Mouse (Mus musculus) activated CD4-positive, CD25-positive, alpha-beta regulatory T cell, adult 4 months (primary cell): ENCODE measurements around the gene Nkx1-2. TPM values are rescaled to one million over a fixed set of nuclear protein-coding genes. Genes with fewer than 3 reads are reported as not detected.
A peak's percentile ranks its signal among the peaks of the same experiment; 100 is the strongest.

Experiments
- ATAC-seq: one replicate; pipeline ENCODE4 v1.8.0; 2017
- polyA plus RNA-seq, 2 experiments: library from polyadenylated mRNA; unstranded; fragments of 100-300 nt; shearing (Covaris generic); gene quantifications; one replicate each; pipeline ENCODE4 v1.2.1; 2017

The Nkx1-2 gene
- polyA plus RNA-seq, 2 experiments from 2014 or later, result not detected

DNA sequence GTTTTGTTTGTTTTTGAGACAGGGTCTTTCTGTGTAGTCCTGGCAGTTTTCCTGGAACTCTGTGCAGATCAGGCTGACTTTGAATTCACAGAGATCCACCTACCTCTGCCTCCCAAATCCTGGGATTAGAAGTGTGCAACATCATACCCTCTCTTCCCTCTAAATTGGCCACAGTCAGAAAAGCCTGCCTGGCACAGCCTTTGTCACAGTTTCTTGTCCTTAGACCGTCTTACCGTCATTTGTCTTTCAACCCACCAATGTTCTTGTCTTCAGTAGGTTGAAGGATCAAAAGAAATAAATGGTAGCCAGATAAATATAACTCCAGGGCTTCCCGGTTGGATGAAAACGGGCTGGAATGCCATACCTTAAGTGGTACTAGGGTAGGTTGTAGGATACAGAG is 5.3 kb upstream of the Nkx1-2 start:
- no peak for ATAC-seq

GRCm38 (mm10) chr7:132600926-132601325 is 1.5 kb upstream of the Nkx1-2 start:
- ATAC-seq, result no peak

DNA sequence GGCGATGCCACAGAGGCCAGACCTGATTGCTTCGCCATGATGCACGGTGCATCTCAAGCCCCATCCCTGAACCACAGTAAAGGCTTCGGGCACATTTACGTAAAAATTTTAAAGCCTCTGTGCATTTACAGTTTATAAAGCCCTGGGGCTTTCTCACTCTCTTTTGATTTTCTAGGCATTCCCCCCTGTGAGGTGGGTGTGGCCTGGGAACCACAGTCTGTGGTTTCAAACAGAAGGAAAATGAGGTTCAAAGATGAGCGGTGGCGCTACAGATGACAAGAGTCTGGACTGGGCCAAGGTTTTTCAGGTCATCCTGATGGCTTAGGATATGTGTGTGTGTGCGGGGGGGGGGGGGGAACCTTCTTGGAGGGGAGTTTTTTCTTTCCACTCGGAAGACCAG is 589 bp upstream of the Nkx1-2 start:
- ATAC-seq, result no peak

GRCm38 (mm10) chr7:132597251-132598041 is 2.0 kb downstream of the Nkx1-2 start:
- no peak for ATAC-seq

GRCm38 (mm10) chr7:132596557-132597250 is 2.7 kb downstream of the Nkx1-2 start:
- no peak for ATAC-seq

DNA sequence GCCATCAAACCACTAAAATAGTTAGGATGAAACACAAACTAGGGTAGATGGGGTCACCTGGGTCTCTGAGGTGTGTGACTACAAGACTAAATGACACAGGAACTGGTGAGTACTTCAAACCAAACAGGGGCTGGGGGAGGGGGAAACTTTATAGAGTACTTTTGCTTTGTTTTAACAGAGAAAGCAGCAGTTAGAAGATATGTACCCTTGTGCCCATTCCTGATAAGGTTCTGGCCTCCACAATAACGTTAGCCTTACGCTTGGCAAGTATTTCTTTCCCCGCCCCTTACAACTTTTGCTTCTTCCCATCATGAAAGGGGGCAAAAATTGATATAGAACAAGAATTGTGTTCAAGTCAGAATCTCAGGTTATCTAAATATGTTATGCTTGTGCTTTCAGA is 3.6 kb downstream of the Nkx1-2 start:
- ATAC-seq, result no peak

- no peak for ATAC-seq
Measured at GRCm38 (mm10) chr7:132594325-132594724, 5.1 kb downstream of the Nkx1-2 start.

- no peak for ATAC-seq
Measured at GRCm38 (mm10) chr7:132593762-132594161, 5.7 kb downstream of the Nkx1-2 start.

DNA sequence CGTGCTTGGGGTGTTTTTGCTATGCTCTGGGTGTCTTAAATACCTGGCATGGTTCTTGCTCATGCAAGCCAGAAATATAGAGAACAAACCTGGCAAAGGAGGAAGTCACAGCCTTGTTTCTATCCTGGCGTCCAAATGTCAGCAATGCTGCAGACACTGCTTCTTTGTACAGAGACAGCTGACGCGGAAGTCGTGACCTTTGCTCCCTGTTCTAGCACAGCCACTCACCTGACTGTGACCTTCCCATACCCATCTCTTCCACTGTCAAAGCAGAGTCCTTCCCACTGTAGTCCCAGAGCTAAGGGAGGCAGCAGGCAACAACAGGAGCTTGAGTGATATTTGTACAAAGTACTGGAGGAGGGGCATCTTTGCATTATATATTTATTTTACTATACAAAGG is 9.8 kb downstream of the Nkx1-2 start:
- no peak for ATAC-seq

DNA sequence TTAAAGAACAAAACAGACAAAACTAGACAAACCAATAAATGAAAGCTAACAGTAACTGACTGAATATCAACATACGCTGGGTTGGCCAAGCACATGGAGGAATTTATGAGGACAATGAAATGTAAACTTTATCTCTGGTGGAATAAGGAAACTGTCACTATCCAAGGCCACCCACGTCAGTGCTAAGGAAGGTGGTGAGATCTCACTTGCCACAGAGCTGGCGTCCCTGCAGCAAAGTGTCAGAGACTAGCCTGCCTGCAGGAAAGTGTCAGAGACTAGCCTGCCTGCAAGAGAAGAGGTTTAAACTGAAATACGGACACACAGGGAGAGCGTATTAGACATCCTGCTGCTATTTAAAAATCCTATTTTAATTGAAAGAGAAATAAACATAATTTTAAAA is 12.3 kb downstream of the Nkx1-2 start:
- no peak for ATAC-seq

DNA sequence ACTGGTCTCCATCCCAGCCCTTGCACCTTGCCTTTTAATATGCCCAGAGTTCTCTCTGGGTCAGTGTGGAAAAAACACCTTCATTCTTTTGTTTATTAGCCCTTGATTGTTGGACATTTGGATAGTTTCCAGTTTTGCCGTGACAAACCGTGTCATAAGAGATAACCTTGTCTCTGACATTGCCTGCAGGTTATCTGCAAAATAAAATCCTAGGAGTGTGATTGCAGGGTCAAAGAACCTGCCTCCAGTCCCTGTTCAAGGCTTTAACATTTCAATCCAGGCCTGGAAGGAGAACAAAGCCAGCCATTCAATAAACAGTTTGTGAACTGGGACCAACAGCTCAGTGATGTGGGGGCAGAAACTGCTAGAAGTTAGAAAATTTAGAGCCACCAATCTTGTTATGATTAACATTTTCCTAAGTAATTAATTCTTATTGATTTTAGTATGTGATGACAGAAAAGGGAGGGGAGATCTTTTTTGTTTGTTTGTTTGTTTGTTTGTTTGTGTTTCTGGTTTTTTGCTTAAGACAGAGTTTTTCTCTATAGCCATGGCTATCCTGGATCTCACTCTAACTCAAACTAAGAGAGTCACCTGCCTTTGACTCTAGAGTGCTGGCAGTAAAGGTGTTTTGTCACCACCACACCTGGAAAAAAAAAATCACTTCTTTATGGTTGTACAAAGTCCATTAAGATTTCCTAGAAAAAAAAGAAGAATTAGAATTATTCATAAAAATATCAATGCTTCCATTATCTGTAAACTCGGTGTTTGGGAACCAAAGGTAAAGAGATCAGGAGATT is 13.5 kb downstream of the Nkx1-2 start:
- no peak for ATAC-seq

DNA sequence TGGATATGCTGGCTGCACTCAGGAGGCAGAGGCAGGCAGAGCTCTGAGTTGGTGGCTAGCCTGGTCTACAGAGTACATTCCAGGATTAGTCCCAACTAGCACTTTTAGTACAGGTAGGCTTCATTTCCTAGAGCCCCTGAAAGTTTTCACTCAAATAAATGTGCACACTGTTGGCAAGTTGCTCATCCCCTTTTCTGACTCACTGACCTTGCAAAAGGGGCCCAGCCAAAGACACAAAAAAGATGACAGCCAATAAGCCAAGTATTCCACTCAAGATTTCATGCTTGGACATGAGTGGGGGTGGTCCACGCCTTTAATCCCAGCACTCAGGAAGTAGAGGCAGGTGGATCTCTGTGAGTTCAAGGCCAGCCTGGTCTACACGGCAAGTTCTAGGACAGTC is 18.0 kb downstream of the Nkx1-2 start:
- no peak for ATAC-seq

- no peak for ATAC-seq
Measured at GRCm38 (mm10) chr7:132580511-132580910, 18.9 kb downstream of the Nkx1-2 start.

DNA sequence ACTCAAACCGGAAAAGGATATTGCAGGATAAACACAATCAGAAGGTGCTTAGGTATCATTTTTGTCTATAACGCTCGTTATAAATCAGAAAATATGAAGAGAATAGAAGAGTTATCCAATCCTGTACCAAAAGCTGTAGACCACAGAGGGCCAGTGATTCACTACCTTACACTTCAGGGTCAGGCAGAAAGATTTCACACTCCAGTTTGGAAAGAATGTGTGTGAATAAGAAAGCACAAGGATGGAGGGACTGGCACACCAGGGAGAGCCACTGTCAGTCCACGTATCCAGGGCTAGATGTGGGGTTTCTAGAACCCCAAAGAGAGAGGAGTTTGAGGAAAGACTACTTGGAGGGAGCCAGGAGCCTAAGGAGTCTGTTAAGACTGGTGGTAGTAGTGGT is 22.5 kb downstream of the Nkx1-2 start:
- no peak for ATAC-seq

DNA sequence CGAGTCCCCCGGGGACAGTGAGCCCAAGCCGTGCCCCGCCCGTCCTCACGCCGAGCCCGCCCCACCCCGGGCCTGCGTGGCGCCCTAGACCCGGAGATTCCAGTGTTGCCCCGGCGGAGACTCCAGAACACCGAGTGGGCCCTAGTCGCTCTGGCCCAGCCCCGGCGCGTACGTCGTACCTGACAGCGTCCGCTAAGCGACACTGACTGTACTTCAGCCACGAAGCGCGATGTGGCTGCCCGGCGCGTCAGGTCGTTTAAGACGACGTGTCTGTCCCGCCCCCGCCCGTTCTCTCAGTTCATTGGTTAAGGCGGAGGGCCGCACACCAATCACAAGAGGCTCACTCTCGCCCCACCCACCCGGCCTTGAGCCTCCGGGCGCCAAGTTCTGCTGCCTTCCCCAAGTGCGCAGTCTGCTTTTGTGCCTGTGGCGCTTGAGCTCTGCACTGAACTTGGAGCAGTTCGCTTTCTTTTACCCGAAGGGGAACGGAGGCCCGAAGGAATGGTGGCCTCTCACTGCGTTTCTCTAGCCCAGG is 23.3 kb downstream of the Nkx1-2 start, which contains the start of gene Oat:
Oat (minus strand) TSS at position 283 of the 535 bp plus-strand sequence.
- peak; percentile 95 for ATAC-seq

GRCm38 (mm10) chr7:132575623-132576022 is 23.8 kb downstream of the Nkx1-2 start:
- peak; percentile 60 for ATAC-seq

DNA sequence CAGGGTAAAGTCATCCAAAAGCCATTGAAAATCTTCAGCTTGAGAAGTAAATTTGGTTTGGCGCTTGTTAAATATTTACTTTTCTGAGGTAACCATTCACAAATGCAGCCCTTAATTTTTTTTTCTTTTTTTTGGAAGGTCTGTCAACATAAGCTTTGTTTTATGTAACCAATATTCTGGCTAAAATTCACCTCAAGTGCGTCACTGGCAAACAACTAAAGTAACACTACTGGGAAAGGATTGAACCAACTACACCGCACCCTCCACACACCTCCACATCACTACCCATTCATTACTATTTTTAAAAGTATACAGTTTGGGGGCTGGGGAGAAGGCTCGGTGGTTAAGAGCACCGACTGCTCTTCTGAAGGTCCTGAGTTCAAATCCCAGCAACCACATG is 24.8 kb downstream of the Nkx1-2 start:
- no peak for ATAC-seq

DNA sequence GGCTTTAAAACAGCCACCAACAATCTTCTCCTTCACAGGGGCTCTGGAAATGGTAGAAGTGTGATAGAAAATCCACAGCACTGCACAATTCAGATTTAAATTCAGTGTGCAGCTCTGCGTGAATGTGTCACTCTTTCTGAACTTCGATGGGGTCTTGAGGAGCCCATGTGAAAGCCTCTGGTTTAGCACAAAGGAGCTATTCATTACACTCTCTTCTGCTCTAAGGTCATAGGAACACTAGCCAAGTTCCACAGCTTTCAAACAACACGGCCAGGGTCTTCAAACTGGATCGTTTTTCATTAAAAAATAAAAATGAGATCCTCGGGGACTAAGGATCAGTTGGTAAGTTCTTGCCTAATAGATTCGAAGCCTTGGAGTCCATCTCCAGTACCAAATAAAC is 26.2 kb downstream of the Nkx1-2 start:
- ATAC-seq, result no peak

DNA sequence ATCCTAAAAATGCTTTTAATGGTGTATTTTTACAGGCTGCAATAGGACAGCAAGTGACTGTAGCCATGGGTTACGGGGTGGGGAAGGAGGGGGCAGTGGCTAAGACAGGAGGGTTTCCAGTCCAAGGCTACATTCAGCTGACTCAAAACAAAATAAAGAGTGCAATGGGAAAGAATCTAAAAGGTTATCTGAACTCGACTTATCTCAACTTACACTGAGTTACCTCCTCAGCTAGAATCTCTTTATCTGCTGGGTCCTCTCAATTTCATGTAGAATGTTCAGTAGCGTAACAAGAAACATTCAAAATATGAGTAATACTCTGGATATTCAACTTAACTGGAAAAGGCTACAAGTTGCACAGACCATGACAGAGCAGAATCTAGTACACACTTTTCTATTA is 26.7 kb downstream of the Nkx1-2 start:
- no peak for ATAC-seq

GRCm38 (mm10) chr7:132571481-132571880 is 28.0 kb downstream of the Nkx1-2 start:
- no peak for ATAC-seq

GRCm38 (mm10) chr7:132570071-132570470 is 29.4 kb downstream of the Nkx1-2 start:
- ATAC-seq, result no peak

DNA sequence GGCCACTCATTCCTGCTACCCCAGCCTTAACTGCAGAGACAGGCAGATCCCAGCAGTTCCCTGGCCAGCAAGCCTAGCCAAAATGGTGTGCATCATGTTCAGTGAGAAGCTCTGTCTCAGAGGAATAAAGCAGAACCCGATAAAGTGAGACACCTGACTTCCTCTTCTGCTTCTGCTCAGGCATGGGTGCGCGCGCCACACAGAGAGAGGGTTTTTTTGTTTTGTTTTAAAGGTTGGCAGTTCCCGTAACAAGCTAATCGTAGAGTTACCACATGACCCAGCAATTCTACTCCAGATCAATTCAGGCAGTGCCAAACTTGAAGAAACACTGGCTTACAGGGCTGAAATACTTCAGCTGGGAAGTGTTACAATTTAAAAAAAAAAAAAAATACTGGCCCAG is 30.6 kb downstream of the Nkx1-2 start:
- peak; percentile 75 for ATAC-seq

- ATAC-seq, result no peak
Measured at GRCm38 (mm10) chr7:132565831-132566230, 33.6 kb downstream of the Nkx1-2 start.
